Mouse (Mus musculus) MEL-GATA-1-ER (cell line): ENCODE data around the gene 1700029I15Rik.

ENCODE experiments used
- DNase-seq: peaks from one replicate; pipeline ENCODE4 v3.0.0-alpha.2; 2012; ENCODE audit warnings: low read depth; ENCODE audit errors: extremely low read depth

Gene 1700029I15Rik

DNA sequence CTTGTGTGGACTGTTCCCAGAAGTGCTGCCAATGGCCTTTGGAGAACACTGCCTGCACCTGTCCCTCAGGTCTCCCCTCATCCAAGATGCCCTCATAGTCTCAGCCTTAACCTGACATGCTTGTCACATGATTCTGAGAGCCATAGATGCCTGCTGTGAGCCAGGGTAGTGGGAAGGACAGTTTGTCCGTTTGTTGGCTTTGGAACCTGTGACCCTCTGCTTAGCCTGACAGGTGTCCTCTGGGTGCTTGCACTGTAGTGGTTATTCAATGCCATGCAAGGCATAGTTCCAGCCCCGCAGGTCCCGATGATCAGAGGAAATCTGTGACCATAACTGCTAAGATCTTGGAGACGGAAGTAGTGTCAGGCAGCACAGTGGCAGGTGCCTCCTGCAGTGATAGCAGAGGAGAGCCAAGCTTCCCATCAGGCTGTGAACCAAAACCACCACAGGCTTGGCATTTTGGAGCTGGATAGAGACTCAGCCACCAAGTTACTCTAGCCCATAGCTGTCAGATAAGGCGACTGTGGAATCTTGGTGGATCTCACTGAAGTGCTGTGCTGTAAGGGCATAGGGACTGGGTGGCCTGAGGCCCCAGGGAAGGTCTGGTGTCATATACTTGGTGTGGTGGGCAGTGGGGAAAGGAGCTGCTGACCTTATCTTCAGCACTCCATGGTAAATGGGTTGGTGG is at the start of gene 1700029I15Rik:
Gene 1700029I15Rik, plus strand, starts transcription at position 638 of the 688 bp plus-strand sequence.
- no peak for DNase-seq

GRCm38 (mm10) chr2:92342418-92342817 is 39.9 kb upstream of the 1700029I15Rik start:
- no peak for DNase-seq

DNA sequence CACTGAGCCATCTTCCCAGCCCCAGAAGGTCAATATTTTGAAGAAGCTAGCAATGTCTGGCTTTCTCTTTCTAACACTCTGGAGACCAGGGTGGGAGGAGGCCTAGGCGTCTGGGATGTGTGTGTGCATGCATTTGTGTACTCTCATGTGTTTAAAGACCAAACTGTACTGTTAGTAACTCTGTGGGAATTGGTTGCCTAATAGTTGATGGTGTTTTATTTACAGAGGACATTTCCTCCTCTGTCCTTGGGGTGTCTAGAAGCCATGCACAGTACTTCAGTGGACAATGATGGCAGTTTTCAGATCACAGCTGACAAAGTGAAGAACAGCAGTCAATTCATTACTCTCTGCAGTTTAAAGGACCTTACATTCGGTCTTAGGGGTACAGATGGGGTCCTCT is 35.1 kb upstream of the 1700029I15Rik start:
- no peak for DNase-seq

DNA sequence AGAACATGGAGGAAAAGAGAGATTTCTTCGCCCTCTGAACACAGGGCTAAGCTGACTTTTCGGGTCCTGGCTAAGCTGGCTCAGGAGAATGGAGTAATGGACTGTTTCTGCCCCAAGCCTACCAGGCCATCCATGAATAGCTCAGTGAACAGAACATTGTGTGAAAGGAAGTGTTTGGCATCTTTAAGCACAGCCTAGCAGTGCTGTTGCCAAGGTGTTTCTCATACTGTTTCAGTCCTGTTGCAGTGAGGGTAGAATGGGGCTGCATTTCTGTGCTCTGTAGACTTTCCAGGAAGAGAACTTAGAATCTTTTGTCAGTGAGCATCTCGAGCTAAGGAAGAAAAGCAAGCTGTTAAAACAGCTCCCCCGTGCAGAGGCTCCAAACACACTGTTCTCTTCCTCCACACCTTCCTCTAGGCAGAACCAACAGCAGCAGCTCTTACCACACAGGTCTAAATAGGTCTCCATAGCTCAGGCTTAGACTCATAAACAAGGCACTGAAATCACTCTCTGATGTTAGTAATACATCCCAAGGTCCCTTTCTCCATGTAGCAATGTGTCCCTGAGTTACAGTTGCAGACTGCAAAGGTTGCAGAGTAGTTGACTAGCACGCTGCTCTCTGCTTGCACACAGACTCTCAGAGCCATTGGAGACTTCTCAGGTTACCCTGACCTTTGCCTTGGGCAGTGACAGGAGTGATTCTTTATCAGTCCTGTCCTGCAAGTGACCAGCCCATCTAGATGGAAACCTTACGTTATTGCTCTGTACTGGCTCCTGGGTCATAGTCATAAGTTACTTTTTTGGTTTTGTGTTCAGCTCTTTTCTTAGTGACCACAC is 32.5 kb upstream of the 1700029I15Rik start:
- DNase-seq, result no peak

GRCm38 (mm10) chr2:92350686-92351085 is 31.7 kb upstream of the 1700029I15Rik start:
- no peak for DNase-seq

DNA sequence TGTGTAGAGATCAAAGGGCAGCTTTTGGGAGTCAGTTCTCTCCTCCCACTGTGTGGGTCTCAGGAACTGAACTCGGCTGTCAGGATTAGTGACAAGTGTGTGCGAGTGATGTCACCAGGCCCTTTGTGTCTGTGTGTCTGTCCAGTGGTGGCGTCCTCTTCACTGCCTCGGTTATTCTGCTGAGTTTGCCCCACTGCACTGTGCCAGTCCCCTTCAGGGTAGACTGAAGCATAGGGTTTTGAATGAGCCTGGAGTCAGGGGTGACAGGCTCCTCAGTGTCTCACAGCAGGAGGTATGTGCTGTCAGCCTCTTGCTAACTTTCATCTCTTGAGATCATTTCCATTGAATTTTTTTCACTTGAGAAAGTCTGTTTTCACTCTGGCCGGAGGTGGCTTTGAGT is 28.9 kb upstream of the 1700029I15Rik start:
- no peak for DNase-seq

GRCm38 (mm10) chr2:92354224-92354623 is 28.1 kb upstream of the 1700029I15Rik start:
- no peak for DNase-seq

DNA sequence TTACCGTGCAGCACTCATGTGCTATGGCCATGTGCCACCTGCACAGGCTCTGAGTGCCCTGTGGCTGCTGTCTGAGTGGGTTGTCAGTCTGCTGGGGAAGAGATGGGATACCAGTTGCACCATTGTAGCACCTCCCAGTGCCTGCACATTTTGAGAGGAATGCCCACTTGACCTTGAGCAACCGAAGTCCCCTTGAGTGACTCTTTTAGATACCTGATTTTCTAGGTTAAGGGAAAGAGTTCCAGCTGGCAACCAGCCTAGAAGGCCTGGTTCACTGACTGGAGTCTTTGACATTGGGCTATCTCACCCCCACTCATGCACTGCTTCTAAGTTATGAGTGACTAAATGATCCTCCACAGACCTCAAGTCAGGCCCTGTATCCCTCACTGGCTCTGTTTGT is 23.0 kb upstream of the 1700029I15Rik start:
- no peak for DNase-seq

DNA sequence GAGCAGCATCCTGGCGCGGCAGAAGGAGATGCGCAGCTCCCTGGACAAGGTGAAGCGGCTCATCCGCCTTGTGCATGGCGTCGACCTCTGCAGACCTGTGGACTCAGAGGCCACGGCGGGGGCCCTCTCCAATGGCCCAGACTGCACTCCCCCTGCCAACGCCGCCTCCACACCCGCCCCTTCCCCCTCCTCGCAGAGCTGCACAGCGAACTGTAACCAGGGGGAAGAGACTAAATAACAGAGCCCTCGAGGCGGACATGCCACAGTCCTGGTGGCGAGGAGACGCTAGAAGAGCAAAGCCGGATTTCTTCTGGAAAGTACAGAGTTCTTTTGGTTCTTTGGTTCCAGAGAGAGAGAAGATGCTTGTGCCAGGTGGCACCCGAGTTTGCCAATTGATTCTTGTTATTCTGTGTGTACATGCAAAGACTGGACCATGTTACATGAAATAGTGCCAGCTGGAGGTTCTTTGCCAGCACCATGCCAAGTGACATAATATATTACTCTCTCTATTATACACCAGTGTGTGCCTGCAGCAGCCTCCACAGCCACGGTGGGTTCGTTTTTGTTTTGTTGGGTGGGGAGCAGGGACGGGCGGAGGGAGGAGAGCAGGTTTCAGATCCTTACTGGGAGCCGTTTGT is 22.0 kb upstream of the 1700029I15Rik start:
- no peak for DNase-seq

DNA sequence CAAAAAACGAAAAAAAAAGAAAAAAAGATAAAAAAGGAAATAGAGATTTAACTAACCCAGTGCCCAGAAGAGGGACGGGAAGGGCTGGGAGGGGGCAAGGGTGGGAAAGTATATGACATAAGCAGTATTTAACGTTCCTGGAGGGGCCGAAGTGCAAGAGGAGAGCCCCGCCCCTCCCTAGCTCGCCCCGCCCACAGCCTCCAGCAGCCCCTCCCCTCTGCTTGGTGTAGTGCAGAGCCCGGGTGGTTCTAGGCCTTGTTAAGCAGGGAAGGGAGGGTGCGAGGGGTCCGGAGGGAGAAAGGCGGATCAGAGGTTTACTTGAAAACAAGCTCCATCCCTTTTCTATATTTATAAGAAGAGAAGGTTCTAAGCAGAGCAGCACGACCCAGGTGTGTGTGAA is 21.4 kb upstream of the 1700029I15Rik start:
- DNase-seq, result no peak

DNA sequence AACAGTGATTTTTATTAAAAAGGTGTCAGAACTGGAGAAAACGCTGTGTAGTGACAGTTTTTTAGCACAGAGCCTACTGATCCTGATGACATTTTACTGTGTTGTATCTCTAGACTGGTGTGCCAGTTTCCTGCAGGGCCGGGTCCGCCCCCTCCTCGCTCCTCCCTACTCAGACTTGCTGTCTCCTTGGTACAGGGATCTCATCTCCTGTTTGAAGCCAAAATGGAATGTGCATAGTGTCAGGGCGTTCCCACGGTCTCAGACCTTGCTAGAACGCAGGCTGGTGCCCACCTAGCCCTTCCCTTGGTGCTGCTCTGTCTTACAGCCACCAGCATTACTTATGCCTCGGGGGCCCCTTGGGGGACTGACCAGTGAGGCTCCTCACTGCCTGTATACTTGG is 20.5 kb upstream of the 1700029I15Rik start:
- no peak for DNase-seq

- DNase-seq, result no peak
Observed at GRCm38 (mm10) chr2:92362571-92363228, 19.6 kb upstream of the 1700029I15Rik start.

- DNase-seq, result no peak
Observed at GRCm38 (mm10) chr2:92364086-92364485, 18.3 kb upstream of the 1700029I15Rik start.

- no peak for DNase-seq
Observed at GRCm38 (mm10) chr2:92365568-92365967, 16.8 kb upstream of the 1700029I15Rik start.

GRCm38 (mm10) chr2:92367383-92368029 is 14.8 kb upstream of the 1700029I15Rik start:
- DNase-seq, result no peak

GRCm38 (mm10) chr2:92370375-92370774 is 12.0 kb upstream of the 1700029I15Rik start:
- no peak for DNase-seq

- no peak for DNase-seq
Observed at GRCm38 (mm10) chr2:92370821-92371805, 11.2 kb upstream of the 1700029I15Rik start.

- DNase-seq, result no peak
Observed at GRCm38 (mm10) chr2:92371971-92372690, 10.2 kb upstream of the 1700029I15Rik start.

GRCm38 (mm10) chr2:92372767-92373436 is 9.4 kb upstream of the 1700029I15Rik start:
- DNase-seq, result no peak
